Mouse (Mus musculus): ENCODE data around the gene Cox6a2.

- no peak for TF ChIP-seq CTCF (IDR thresholded peaks at IDR 0.05; ENCODE audit: borderline replicate concordance, insufficient read depth, low read length)
- no peak for TF ChIP-seq POLR2A (IDR thresholded peaks at IDR 0.05; ENCODE audit: low read depth, low read length)
Measured at GRCm38 (mm10) chr7:128243921-128244320, 37.7 kb upstream of the Cox6a2 start.
